Mouse (Mus musculus): Measurements from ENCODE around the gene Cdk8. TPM values are rescaled to one million over a fixed set of nuclear protein-coding genes. Genes with fewer than 3 reads are reported as not detected.

Gene Cdk8
- polyA plus RNA-seq, 1 experiment, result 19.5 TPM

DNA sequence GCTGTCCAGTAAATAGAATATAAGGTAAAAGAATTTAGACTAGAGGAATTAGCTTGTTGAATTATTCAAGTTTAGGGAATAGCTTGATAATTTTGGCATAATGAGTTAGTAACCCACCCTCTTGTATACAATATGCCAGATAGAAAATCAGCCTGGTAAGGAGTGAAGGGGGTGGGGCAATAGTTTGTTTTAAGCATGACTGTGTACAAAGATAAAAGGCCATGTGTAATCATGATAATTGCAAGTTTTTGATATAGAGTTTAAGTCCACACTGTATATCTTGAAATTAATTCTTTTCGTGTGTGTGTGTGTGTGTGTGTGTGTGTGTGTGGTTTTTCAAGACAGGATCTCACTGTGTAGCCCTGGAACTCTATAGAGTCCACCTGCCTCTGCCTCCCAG, 3.3 kb downstream of the Cdk8 start:
- Histone ChIP-seq H3K79me3 (ENCODE audit: low read depth) (peaks cover 79% of the 10 kb centered on the region), H3K36me3 (ENCODE audit: control insufficient read depth, insufficient read depth) (peaks cover 9% of the 10 kb centered on the region), H3ac (ENCODE audit: control insufficient read depth, insufficient read length, low read depth) (no peak overlapping the region), H3K79me2 (ENCODE audit: control insufficient read depth, insufficient read depth) (peaks cover 83% of the 10 kb centered on the region), H3K4me3 (ENCODE audit: insufficient read depth, poor library complexity, severe bottlenecking) (no peak overlapping the region), H3K27me3 (ENCODE audit: control insufficient read depth, insufficient read depth, insufficient read length) (no peaks in the 10 kb centered on the region)
- TF ChIP-seq CTCF (IDR thresholded peaks at IDR 0.05; ENCODE audit: control insufficient read depth, insufficient read depth, insufficient read length), result no peak

DNA sequence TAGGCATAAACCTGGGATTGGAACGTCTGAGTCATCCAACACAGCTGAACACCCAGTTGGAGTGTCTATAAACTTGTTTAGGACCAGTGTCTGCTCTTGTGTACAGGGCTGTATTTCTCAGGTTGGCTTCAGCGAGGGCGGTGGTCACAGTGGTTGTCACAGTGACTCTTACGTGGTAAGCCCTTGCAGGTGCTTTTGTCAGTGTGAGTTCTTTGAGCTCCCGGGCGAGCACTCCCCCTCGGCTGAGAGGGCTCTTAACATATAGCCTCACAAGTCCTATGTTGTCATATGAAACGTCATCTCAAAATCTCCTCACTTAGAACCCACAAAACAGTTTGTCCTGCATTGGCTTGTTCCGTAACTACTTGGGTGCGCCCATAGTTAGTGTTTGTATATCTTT, 7.2 kb downstream of the Cdk8 start:
- Histone ChIP-seq H3K36me3 (ENCODE audit: control insufficient read depth, insufficient read depth) (peaks cover 9% of the 10 kb centered on the region), H3K27me3 (ENCODE audit: control insufficient read depth, insufficient read depth, insufficient read length) (no peaks in the 10 kb centered on the region), H3K79me3 (ENCODE audit: low read depth) (peaks cover 99% of the 10 kb centered on the region), H3ac (ENCODE audit: control insufficient read depth, insufficient read length, low read depth) (no peak overlapping the region), H3K4me3 (ENCODE audit: insufficient read depth, poor library complexity, severe bottlenecking) (no peak overlapping the region), H3K79me2 (ENCODE audit: control insufficient read depth, insufficient read depth) (peaks cover 100% of the 10 kb centered on the region)
- TF ChIP-seq CEBPB (IDR thresholded peaks at IDR 0.05; ENCODE audit: low read depth) (no peak), MYOD1 (IDR thresholded peaks at IDR 0.05; ENCODE audit: control insufficient read depth, insufficient read length, low read depth) (no peak), CTCF (IDR thresholded peaks at IDR 0.05; ENCODE audit: control insufficient read depth, insufficient read depth, insufficient read length) (no peak), USF1 (IDR thresholded peaks at IDR 0.05; ENCODE audit: low read depth) (no peak), MYOG (IDR thresholded peaks at IDR 0.05; ENCODE audit: control insufficient read depth, extremely low read depth, insufficient read length) (no peak), MAX (IDR thresholded peaks at IDR 0.05) (no peak), FOSL1 (IDR thresholded peaks at IDR 0.05; ENCODE audit: insufficient read depth, low read length, poor library complexity, severe bottlenecking) (no peak)

DNA sequence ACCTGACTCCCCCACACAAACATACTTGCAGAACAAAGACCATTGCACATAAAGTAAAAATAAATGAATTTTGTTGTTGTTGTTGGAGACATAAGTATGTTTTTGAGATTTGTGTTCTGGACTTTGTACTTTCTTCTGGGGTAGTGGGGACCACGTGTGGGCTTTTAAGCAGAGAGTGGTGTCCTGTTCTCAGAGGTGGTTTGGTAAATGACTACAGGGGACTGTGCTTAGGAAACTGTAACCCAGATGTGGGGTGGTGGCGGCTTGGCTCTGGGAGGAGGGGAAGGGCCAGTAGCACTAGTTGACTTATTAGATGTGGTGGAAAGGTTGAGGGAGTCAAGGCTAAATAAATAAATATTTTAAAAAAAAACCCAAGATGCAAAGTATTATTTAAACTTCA, 9.7 kb downstream of the Cdk8 start:
- peaks cover 7% of the 10 kb centered on the region for H3K36me3 ChIP-seq (ENCODE audit: control insufficient read depth, insufficient read depth)
- no peak overlapping the region for H3ac ChIP-seq (ENCODE audit: control insufficient read depth, insufficient read length, low read depth)
- H3K79me3 ChIP-seq (ENCODE audit: low read depth), result peaks cover 98% of the 10 kb centered on the region
- no peak overlapping the region for H3K4me3 ChIP-seq (ENCODE audit: insufficient read depth, poor library complexity, severe bottlenecking)
- TF ChIP-seq MAX (IDR thresholded peaks at IDR 0.05) (no peak), FOSL1 (IDR thresholded peaks at IDR 0.05; ENCODE audit: insufficient read depth, low read length, poor library complexity, severe bottlenecking) (no peak), MYOG (IDR thresholded peaks at IDR 0.05; ENCODE audit: control insufficient read depth, extremely low read depth, insufficient read length) (no peak), CTCF (IDR thresholded peaks at IDR 0.05; ENCODE audit: control insufficient read depth, insufficient read depth, insufficient read length) (no peak), CEBPB (IDR thresholded peaks at IDR 0.05; ENCODE audit: low read depth) (no peak), MYOD1 (IDR thresholded peaks at IDR 0.05; ENCODE audit: control insufficient read depth, insufficient read length, low read depth) (no peak), USF1 (IDR thresholded peaks at IDR 0.05; ENCODE audit: low read depth) (no peak)
- H3K27me3 ChIP-seq (ENCODE audit: control insufficient read depth, insufficient read depth, insufficient read length), result no peaks in the 10 kb centered on the region
- peaks cover 100% of the 10 kb centered on the region for H3K79me2 ChIP-seq (ENCODE audit: control insufficient read depth, insufficient read depth)

DNA sequence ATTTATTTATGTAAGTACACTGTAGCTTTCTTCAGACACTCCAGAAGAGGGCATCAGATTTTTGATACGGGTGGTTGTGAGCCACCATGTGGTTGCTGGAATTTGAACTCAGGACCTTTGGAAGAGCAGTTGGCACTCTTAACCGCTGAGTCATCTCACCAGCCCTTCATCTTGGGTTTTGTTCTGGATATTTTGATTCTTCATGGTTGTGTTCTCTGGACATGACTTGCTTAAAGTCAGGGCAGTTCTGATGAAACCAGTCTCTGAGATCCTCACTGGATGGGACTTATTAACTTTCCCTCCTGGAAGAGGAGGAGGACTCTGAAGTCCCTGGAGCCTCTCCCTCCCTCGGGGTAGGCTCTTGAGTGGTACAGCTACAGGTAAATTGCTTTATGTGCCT, 10.2 kb downstream of the Cdk8 start:
- H3K27me3 ChIP-seq (ENCODE audit: control insufficient read depth, insufficient read depth, insufficient read length), result no peaks in the 10 kb centered on the region
- no peak for TF ChIP-seq USF1 (IDR thresholded peaks at IDR 0.05; ENCODE audit: low read depth)
- TF ChIP-seq MYOG (IDR thresholded peaks at IDR 0.05; ENCODE audit: control insufficient read depth, extremely low read depth, insufficient read length), result no peak
- no peak for TF ChIP-seq CTCF (IDR thresholded peaks at IDR 0.05; ENCODE audit: control insufficient read depth, insufficient read depth, insufficient read length)
- no peak for TF ChIP-seq MAX (IDR thresholded peaks at IDR 0.05)
- no peak for TF ChIP-seq FOSL1 (IDR thresholded peaks at IDR 0.05; ENCODE audit: insufficient read depth, low read length, poor library complexity, severe bottlenecking)
- TF ChIP-seq MYOD1 (IDR thresholded peaks at IDR 0.05; ENCODE audit: control insufficient read depth, insufficient read length, low read depth), result no peak
- no peak for TF ChIP-seq CEBPB (IDR thresholded peaks at IDR 0.05; ENCODE audit: low read depth)
- peaks cover 100% of the 10 kb centered on the region for H3K79me2 ChIP-seq (ENCODE audit: control insufficient read depth, insufficient read depth)
- peaks cover 5% of the 10 kb centered on the region for H3K36me3 ChIP-seq (ENCODE audit: control insufficient read depth, insufficient read depth)
- no peak overlapping the region for H3ac ChIP-seq (ENCODE audit: control insufficient read depth, insufficient read length, low read depth)
- peaks cover 98% of the 10 kb centered on the region for H3K79me3 ChIP-seq (ENCODE audit: low read depth)
- H3K4me3 ChIP-seq (ENCODE audit: insufficient read depth, poor library complexity, severe bottlenecking), result no peak overlapping the region

DNA sequence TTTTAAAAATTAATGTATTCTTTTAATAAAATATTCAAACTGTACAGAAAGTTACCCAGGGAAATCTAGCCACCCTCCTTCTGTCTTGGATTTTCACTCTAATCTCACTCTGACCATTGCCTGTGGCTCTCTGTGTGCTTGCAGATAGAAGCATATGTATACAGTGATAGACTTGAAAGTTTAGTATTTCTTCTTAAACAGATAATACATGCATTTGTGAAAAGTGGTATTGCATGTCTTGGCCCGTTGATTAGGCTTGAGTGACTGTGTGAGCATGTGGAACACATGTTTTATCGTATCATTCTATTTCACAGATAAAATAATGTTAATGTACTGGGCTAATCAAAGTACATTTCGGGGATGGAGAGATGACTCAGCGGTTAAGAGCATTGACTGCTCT, 14.2 kb downstream of the Cdk8 start:
- Histone ChIP-seq H3K27me3 (ENCODE audit: control insufficient read depth, insufficient read depth, insufficient read length) (no peaks in the 10 kb centered on the region), H3K79me2 (ENCODE audit: control insufficient read depth, insufficient read depth) (peaks cover 100% of the 10 kb centered on the region), H3K79me3 (ENCODE audit: low read depth) (peaks cover 93% of the 10 kb centered on the region), H3K36me3 (ENCODE audit: control insufficient read depth, insufficient read depth) (peaks cover 5% of the 10 kb centered on the region), H3K4me3 (ENCODE audit: insufficient read depth, poor library complexity, severe bottlenecking) (no peak overlapping the region), H3ac (ENCODE audit: control insufficient read depth, insufficient read length, low read depth) (no peak overlapping the region)
- TF ChIP-seq MYOD1 (IDR thresholded peaks at IDR 0.05; ENCODE audit: control insufficient read depth, insufficient read length, low read depth), result no peak
- TF ChIP-seq CEBPB (IDR thresholded peaks at IDR 0.05; ENCODE audit: low read depth), result no peak
- TF ChIP-seq USF1 (IDR thresholded peaks at IDR 0.05; ENCODE audit: low read depth), result no peak
- TF ChIP-seq FOSL1 (IDR thresholded peaks at IDR 0.05; ENCODE audit: insufficient read depth, low read length, poor library complexity, severe bottlenecking), result no peak

DNA sequence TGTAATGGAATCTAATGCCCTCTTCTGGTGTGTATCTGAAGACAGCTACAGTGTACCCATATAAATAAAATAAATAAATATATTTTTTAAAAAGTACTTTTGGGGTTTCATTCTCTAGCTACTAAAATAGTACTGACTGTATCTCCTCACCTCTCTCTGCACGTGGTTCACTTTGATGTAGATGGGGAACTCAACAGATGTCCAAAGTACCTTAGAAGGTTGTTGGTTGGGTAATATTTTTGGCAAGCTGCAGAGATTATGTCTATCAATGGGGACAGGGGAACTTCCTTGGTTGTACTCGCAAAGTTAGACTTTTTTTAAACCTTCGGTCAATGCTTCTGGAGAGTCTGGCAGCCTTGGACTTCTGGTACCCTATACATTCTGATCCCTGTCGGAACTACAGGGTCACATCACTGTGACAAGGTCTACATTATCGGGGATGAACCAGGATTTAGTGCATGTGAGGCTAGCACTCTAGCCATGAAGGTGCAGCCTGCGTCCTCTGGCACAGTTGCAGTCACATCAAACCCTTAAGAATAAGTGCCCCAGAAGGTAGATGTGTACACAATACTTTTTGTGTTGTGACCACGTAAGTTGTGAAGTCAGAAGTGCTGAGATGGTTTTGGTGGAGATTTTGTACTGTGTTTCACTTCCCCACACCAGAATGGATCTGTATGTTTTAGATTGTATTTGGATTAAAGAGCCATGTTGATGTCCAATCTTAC, 14.8 kb downstream of the Cdk8 start:
- Histone ChIP-seq H3K4me3 (ENCODE audit: insufficient read depth, poor library complexity, severe bottlenecking) (no peak overlapping the region), H3K27me3 (ENCODE audit: control insufficient read depth, insufficient read depth, insufficient read length) (no peaks in the 10 kb centered on the region), H3ac (ENCODE audit: control insufficient read depth, insufficient read length, low read depth) (no peak overlapping the region), H3K79me2 (ENCODE audit: control insufficient read depth, insufficient read depth) (peaks cover 100% of the 10 kb centered on the region), H3K36me3 (ENCODE audit: control insufficient read depth, insufficient read depth) (peaks cover 5% of the 10 kb centered on the region), H3K79me3 (ENCODE audit: low read depth) (peaks cover 92% of the 10 kb centered on the region)
- no peak for TF ChIP-seq MAX (IDR thresholded peaks at IDR 0.05)
- no peak for TF ChIP-seq CEBPB (IDR thresholded peaks at IDR 0.05; ENCODE audit: low read depth)
- TF ChIP-seq USF1 (IDR thresholded peaks at IDR 0.05; ENCODE audit: low read depth), result no peak
- TF ChIP-seq FOSL1 (IDR thresholded peaks at IDR 0.05; ENCODE audit: insufficient read depth, low read length, poor library complexity, severe bottlenecking), result no peak
- no peak for TF ChIP-seq CTCF (IDR thresholded peaks at IDR 0.05; ENCODE audit: control insufficient read depth, insufficient read depth, insufficient read length)
- TF ChIP-seq MYOG (IDR thresholded peaks at IDR 0.05; ENCODE audit: control insufficient read depth, extremely low read depth, insufficient read length), result no peak
- TF ChIP-seq MYOD1 (IDR thresholded peaks at IDR 0.05; ENCODE audit: control insufficient read depth, insufficient read length, low read depth), result no peak

Data from C2C12 (cell line).